12 mouse cellular contexts compared by ENCODE assay signal in the genomic region with DNA sequence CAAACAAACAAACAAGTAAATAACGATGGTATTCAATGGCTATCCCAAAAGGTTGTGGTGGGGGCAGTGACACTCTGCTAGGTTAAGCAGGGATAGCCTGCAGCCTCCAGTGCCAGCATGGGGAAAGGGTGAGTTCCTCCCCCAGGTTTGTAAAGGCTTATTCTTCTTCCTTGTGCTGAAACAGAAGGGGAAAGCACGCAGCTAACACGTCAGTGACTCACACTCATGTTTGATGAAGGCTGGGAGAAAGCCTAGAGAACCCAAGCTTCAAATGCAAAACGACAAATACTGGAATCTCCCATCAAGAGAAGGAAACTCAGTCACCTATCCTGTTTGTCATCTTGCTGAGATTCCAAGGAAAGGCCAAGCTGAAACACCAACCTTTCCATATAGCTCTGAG.
"Had no signal": no experiment of that assay in that cellular context is flagged by ENCODE, and none has a peak within 500 bp of the region (broad histone marks: within the 10 kb centered on the region; RNA-seq: fewer than 3 reads in every experiment).

No protein-coding gene starts in this region.

- H3K9me3 ChIP-seq: intestine, embryonic 15.5 days; limb, embryonic 12.5 days; liver, embryonic 13.5 days; midbrain, embryonic 13.5 days had no signal

- H3K27ac ChIP-seq: intestine, embryonic 15.5 days; limb, embryonic 12.5 days; liver, embryonic 13.5 days; midbrain, embryonic 13.5 days had no signal

- H3K36me3 ChIP-seq: intestine, embryonic 15.5 days had no signal

- H3K4me3 ChIP-seq: intestine, embryonic 15.5 days; left cerebral cortex, adult 2 months; limb, embryonic 12.5 days; liver, embryonic 13.5 days; midbrain, embryonic 13.5 days had no signal

- ATAC-seq: intestine, embryonic 15.5 days; liver, postnatal 0 days; midbrain, embryonic 13.5 days had no signal

- H3K27me3 ChIP-seq: intestine, embryonic 15.5 days; limb, embryonic 12.5 days; liver, embryonic 13.5 days; midbrain, embryonic 13.5 days had no signal

- H3K9ac ChIP-seq: intestine, embryonic 15.5 days; limb, embryonic 12.5 days; liver, embryonic 13.5 days; liver, postnatal 0 days had no signal

- H3K4me2 ChIP-seq: intestine, embryonic 15.5 days; limb, embryonic 12.5 days; liver, embryonic 13.5 days; midbrain, embryonic 13.5 days had no signal

- DNase-seq: kidney, adult 18-20 months; kidney, postnatal 10 days; kidney, postnatal 4 days; liver; liver, embryonic 13.5 days; liver, postnatal 0 days; spleen, adult 18-20 months; thymus, postnatal 36 days had no signal
